Mouse (Mus musculus) gastrocnemius, postnatal 4 days (tissue): ENCODE measurements around the gene Nefh. TPM values are rescaled to one million over a fixed set of nuclear protein-coding genes. Genes with fewer than 3 reads are reported as not detected.

Source experiments
- DNase-seq, 2 experiments: peaks; one replicate each; pipeline ENCODE4 v3.0.0; 2021 to 2022; ENCODE audit warnings: low spot score in 2 of 2, mixed read lengths in 2 of 2
- microRNA-seq: library from miRNA; unstranded; fragments of <30 nt; microRNA quantifications from one replicate; pipeline ENCODE4 v1.2.0, GENCODE M21; 2021
- total RNA-seq, 2 experiments: library from RNA; stranded (reverse); gene quantifications; 2 replicates each; pipeline ENCODE4 v1.2.3; 2021

Nefh gene
- total RNA-seq, 2 experiments from 2014 or later = 0.08 to 0.17 TPM

DNA sequence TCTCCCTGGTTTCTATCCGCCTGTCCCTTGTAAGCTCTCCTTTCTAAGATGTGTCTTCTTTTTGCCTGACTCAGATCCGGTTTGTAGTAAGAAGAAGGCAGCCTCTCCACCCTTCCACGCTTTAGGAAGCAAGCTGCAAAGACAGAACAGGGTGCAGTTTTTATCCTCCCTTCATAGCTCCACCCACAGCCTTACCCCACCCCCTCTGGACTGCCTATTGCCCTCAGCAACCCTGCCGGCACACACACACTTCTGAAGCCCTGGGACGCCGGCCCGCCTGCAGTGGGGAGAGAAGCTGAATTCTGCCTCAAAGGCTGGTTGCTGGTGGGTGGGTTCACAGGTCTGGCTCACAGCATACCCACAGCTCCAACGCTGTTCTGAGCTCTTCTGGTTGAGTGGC, 6.1 kb upstream of the Nefh start:
- DNase-seq = no peak

DNA sequence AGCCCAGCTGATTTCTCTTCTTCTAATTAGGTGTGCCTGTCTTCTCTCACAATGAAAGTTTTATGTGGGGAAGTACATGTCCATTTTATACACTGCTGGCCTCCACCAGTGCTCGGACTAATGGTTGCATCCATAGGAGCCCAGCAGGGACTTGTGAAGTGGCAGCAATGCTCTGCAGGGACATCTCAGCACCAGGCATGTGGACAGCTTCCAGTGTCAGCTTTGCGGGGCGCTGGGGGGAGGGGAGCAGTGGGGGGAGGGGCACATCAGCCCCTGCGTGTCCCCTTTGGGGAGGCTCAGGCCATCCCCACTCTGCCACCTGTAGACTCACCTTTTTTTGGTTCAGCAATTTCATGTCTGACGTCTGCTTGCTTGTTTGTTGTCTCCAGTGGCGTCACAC, 5.5 kb upstream of the Nefh start:
- DNase-seq = no peak

DNA sequence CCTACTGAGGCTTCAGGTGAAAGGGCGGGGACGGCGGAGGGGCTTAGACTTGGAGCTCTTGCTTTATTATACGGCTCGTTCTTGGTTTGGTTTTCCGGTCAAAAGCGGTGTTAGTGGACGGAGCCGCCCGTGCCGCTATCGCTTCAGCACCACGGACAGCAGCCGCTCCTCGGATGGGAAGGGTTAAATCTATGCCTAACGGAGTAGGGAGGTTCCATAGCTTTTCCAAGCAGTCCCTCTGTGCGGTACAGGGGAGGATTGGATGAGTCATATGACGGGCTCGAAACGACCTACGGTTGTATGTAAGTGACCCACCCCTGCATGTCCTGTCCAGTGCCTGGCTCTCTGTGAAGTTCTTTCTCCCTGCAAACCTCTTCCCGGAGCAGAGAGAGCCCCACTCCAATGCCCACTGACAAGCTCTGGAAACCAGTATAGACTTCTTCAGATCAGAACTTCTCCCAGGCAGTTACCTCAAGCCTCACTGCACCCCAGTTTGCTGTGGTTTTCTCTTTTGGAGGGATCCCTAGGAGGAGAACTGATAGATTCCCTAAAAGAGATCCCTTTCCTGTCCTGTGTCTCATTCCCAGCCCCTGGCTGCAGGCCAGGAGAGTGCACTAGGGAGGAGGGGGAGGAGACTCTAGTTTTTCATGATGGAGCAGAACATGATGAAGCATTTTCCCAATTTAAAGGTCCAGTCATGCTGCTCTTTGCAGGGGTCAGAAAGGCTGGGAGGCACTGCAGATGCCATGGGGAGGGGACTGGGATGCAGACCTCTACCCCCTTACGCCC, 1.6 kb upstream of the Nefh start:
- DNase-seq = peak in 1 of 2 experiments; percentile 66

DNA sequence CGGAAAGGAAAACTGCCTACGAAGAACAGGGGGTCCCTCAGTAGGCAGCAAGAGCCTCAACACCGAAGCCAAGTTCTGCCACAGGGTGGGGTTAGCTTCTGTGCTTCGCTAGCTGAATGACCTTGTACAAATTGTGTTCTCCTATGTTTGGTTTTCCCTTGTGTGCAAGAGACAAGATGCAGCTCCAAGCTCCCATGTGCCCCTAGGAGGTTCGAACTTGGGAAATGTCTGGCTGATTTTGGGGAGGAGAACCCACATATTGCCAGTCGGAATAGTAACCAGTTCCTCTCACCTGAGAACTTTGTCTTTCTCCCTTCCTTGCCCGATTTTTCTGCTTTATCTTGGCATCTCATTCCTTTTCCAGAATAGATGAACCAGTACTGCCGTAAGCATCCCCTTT, 928 bp upstream of the Nefh start:
- no peak for DNase-seq

DNA sequence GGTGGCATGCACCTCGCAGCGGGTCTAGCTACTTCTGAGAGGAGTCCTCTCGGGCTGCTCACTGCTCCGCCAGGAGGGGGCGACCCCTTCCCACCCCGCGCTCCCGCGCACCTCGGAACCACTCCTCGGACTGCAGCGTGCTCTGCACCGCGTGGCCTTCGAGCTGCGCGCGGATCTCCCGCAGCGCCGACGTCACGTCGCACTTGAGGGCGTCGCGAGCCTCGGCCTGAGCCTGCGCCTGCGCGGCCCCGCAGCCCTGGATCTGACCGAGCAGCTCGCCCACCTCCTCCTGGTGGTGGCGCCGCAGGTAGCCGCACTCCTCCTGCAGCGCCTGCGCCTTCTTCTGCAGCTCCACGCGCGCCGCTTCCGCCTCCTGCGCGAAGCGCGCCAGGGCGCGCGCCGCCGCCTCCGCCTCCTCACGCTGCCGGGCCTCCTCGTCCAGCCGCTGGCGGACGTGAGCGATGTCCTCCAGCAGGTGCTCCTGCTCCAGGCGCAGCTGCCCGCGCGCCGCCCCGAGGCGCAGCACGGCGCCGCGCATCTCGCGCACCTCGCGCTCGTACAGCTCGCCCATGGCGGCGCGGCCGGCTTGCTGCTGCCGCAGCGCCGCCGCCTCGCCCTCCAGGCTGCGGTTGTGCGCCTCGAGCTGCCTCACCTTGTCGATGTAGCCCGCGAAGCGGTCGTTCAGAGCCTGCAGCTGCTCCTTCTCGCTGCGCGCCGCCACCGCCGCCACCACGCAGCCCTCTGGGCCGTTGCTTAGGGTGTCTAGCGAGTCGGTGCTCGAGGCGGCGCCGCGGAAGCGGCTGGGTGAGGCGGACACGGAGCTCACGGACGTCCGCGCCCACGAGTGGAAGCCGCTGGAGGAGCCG, 684 bp downstream of the Nefh start:
- DNase-seq = peak in 1 of 2 experiments; percentile 25

DNA sequence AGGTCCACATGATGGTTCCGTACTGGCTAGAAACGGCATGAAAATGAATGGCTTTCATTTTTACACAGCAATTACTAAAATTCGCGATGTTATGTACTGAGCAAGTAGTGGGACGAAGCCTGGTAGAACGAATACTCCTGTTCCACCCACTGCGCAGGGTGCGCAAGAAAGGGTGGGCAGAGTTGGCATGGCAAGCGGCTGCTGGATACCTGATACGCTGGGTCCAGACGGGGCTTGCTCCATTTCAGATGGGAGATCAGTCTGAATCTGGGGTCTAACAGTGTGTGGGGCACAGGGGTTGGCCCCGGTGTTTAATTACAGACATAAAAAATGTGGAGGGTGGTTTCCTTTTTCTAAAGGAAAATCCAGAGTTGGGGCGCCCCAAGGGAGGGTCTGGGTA, 1.3 kb downstream of the Nefh start:
- DNase-seq = no peak

DNA sequence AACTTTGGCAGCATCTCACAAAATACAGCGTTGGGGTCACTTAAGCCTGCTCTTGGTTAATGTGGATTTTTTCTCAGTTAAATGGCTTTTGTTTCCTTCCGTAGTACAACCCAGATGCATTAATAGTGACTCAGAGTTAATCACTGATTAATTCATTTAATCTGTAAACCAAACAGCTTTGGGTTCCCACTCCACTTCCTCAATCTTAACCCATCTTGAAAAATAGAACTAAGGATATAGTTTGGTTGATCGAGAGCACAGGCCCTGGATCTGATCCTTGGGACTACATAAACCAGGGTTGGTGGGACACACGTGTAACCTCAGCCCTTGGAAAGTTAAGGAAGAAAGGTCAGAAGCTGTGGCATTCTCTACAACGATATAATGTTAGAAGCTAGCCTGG, 11.6 kb downstream of the Nefh start:
- DNase-seq = no peak

DNA sequence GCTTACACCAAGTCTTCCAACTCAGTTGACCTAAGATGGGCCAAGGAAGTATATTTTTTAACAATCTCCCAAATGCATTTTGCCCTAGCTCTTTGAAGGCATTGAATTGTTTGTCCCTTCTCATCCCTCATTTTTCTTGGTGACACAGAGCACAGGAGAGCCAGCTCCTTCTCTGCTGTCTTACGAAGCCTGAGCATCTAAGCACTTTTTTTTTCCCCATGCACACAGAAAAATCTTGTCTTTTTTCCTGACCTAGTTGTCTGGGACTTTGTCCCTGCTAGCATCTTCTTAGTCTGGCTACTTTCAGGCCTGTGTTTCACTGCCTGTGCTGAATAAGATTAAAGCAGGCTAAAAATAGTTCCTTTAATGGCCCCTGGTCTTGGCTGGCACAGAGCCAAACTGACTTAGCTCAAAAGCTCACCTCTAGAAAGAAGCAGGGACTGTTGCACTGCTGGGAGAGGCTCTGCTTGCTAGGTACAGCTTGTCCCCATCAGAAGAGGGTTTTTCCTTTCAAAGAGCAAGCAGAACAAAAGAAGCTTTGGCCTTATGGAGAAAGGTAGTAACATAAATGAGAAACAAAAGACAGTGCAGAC, 16.8 kb downstream of the Nefh start:
- no peak for DNase-seq

DNA sequence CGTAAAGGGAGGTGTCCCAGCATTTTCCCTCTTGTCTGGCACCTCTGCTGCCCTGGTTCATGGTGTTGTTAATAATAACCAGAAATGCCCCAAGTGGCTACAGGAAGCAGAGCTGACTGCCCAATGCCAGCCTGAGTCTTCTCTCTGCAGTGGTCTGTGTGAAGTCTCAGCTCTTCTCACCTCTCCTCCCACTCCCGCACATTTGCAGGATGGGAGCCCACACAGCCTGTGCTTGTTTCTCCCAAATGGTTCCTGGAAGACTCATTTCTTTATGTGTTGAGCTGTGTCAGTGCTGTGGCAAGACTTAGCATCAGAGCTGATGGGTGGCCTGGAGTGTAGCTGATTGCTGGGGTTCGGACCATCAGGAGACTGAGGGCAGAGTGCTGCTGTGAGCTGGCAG, 20.6 kb downstream of the Nefh start:
- no peak for DNase-seq

DNA sequence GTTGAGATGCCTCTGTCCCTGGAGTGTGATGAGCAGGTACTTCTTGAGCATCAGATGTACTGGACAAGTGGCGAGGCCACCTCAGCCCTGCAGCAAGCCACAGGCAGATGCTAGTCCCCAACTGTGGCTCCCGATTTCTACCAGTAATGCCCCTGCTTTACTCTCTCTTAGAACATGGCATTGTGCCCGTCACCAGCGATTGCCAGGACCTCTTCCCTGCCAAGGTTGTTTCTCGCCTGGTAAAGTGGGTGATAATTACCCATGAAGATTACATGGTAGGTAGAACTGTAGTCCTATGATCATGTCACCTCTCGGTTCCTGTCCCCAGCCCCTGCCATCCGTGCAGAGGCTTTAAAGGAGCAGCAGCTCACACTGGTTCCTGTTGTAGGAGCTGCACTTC, 26.1 kb downstream of the Nefh start:
- DNase-seq = no peak

DNA sequence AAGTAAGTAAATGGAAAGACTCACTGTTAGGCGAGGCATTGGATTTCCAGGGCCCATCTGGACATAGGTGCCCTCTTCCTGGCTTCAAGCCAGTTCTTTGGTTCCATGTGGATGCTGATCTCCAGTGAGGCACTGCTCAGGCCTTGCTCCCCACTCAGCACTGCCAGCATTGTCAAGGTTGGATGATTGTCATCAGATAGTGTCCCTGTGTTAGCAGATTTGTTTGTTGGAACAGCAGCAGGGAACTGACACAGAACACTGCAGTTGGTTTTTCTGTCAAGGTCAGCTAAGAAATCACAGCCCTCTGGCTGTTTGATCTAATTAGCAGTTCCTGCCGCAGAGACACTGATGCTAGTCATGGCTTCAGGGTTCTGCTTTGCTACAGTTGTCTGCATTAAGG, 26.6 kb downstream of the Nefh start:
- no peak for DNase-seq

DNA sequence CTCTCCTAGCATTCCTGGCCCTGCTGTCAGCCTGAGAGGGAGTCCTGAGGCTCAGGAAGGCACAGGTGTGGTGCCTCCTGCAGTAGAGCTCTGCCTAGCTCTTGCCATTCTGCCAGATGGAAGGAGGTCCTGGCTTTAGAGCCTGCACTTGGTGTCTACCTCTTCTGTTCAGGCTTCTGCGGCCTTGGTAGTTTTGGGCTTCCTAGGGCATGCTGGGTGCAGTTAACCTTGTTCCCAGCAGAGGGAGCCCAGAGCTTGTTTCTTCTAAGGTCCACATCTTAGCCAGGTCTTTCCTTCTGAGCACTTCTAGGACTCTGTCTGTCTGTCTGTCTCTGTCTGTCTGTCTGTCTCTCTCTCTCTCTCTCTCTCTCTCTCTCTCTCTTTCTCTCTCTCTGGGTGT, 31.8 kb downstream of the Nefh start:
- DNase-seq = peak in 1 of 2 experiments; percentile 25

DNA sequence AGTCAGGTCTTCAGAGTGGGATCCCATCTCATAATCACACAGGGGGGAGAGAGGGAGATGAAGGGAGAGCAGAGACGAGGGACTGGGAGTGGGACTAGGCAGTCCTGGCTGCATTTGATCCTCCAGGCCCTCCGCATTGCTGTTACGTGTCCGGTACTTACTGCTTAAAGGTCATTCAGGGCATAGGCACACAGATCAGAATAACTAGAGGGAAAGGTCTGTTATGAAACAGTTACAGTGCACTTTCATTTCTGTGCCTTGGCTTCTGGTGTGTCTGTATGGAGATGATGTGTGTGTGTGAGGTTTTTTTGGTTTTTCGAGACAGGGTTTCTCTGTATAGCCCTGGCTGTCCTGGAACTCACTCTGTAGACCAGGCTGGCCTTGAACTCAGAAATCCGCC, 41.6 kb downstream of the Nefh start:
- DNase-seq = no peak

DNA sequence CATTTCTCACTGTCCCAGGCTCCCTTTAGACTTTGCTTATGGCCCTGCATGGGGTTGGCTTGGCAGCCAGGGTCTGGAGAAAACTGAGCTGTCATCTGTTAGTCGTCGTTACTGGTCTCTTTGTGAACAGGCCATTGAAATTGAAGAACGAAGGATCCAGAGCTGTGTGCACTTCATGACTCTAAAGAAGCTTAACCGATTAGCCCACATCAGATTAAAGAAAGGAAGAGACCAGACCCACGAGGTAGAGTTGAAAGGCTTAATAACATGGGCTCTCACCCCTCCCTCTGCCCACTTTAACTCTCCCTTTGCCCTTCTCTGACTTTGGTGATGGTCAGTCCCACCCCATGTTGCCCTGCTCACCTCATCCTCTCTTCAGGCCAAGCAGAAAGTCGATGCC, 45.9 kb downstream of the Nefh start:
- DNase-seq = no peak

DNA sequence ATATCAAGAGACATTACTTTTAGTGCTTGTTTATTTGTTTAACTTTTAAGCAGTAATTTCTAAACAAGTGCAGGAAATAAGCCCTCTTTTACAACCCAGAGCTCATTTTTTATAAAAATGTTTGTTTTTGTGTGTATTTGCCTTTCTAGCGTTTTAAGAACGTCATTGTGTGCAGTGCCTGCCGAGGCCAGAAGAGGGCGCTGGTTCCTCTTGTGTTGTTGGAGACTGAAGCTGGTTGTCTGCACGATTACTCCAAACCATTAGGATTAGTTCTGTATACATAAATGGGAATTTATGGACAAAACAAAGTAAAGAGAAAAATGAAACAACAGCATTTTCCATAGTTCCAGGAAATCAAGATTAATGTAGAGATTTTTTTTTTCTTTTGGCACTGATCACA, 47.4 kb downstream of the Nefh start:
- DNase-seq = no peak

DNA sequence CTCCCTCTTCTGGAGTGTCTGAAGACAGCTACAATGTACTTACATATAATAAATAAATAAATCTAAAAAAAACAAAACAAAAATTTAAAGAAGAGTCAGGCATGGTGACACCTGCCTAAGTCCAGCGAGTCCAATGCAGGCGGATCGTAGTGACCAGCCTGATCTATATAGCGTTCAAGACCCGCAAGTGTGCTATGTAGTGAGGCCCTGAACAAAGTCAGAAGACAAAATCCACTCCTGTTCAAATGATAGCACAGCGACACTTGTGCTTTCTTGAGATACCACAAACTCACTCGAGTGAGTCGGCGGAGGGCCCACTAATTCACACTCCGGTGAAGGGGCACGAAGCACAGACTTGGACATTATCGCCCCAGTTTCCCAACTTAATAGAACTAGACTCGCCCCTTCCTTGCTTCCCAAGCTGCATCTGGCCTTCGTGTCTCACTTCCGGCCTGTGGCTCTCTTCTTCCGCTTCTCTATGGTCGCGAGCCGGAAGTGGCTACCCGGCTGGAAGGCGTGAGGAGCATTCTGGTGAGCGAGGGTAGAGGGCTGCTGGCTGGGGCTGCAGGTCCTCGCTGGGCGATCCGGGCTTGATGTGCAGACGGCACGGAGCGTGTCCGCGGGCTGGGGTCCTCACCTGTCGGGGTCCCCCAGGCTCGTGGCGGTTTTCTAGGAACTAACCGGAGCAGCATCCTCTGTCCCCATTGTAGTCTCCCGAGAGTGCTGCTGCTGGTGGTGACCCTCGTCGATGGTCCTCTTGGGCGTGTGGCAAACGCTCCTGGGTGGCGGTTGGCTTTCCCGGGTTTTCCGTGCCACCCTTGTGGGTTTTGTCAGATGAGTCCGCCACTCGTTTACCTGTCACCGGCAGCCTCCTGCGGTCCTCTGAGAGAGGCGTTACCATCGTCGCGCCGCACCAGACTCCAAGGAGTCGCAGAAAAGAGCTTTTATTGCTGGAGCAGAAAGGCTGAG, 52.7 kb downstream of the Nefh start, which contains the start of gene Thoc5:
TSS of gene Thoc5 (plus strand) at position 473 of the 969 bp plus-strand sequence.
- DNase-seq = peak; percentile 44 to 76

Small RNA genes lying within 50 kb of the gene (microRNA-seq; reads per million reads assigned to microRNA genes)
- gene Mir6918 = not detected

Other genes starting within 250 kb of the Nefh start
- gene Uqcr10, start 243.7 kb downstream of the Nefh start, total RNA-seq = 100 to 1,000 TPM; 632 to 697 TPM
- gene Zmat5, start 243.4 kb downstream of the Nefh start, total RNA-seq = 10 to 100 TPM; 15.3 to 21.0 TPM
- gene Cabp7, start 201.3 kb downstream of the Nefh start, total RNA-seq = under 1 TPM; 0.39 to 0.47 TPM
- gene Nf2, start 98.5 kb downstream of the Nefh start, total RNA-seq = 10 to 100 TPM; 56.2 to 56.8 TPM
- gene Nipsnap1, start 74.1 kb downstream of the Nefh start, total RNA-seq = 1 to 10 TPM; 4.0 to 4.1 TPM
- 10 to 100 TPM; 18.2 to 19.6 TPM for gene Thoc5, start 52.7 kb downstream of the Nefh start, total RNA-seq
- gene Ap1b1, start 38.8 kb upstream of the Nefh start, total RNA-seq = 10 to 100 TPM; 46.5 to 58.0 TPM
- 1 to 10 TPM; 1.9 to 2.8 TPM for gene Rasl10a, start 110.1 kb upstream of the Nefh start, total RNA-seq
- gene Gas2l1, start 117.3 kb upstream of the Nefh start, total RNA-seq = 10 to 100 TPM; 25.1 to 28.5 TPM
- 10 to 100 TPM; 25.7 to 25.8 TPM for gene Rhbdd3, start 150.9 kb upstream of the Nefh start, total RNA-seq
- 100 to 1,000 TPM; 205 to 243 TPM for gene Ewsr1, start 151.2 kb upstream of the Nefh start, total RNA-seq
- 10 to 100 TPM; 17.4 to 20.4 TPM for gene Emid1, start 204.2 kb upstream of the Nefh start, total RNA-seq